Mouse (Mus musculus): ENCODE results near the gene Pan3.
A peak's percentile ranks its signal among the peaks of the same experiment; 100 is the strongest.

Pan3 gene

GRCm38 (mm10) chr5:147484142-147484541, 54.2 kb downstream of the Pan3 start:
- DNase-seq (ENCODE audit: low spot score in 2 of 2): no peak

GRCm38 (mm10) chr5:147489226-147489625, 59.3 kb downstream of the Pan3 start:
- no peak for DNase-seq (ENCODE audit: low spot score in 2 of 2)

GRCm38 (mm10) chr5:147490907-147491306, 60.9 kb downstream of the Pan3 start:
- no peak for DNase-seq (ENCODE audit: low spot score in 2 of 2)

GRCm38 (mm10) chr5:147492511-147492910, 62.5 kb downstream of the Pan3 start:
- DNase-seq (ENCODE audit: low spot score in 2 of 2): no peak

GRCm38 (mm10) chr5:147493205-147493604, 63.2 kb downstream of the Pan3 start:
- no peak for DNase-seq (ENCODE audit: low spot score in 2 of 2)

- no peak for DNase-seq (ENCODE audit: low spot score in 2 of 2)
Observed at GRCm38 (mm10) chr5:147493685-147494084, 63.7 kb downstream of the Pan3 start.

- DNase-seq (ENCODE audit: low spot score in 2 of 2): no peak
Observed at GRCm38 (mm10) chr5:147494388-147494787, 64.4 kb downstream of the Pan3 start.

- no peak for DNase-seq (ENCODE audit: low spot score in 2 of 2)
Observed at GRCm38 (mm10) chr5:147494791-147495376, 64.9 kb downstream of the Pan3 start.

GRCm38 (mm10) chr5:147495961-147496360, 66.0 kb downstream of the Pan3 start:
- DNase-seq (ENCODE audit: low spot score in 2 of 2): no peak

- DNase-seq (ENCODE audit: low spot score in 2 of 2): no peak
Observed at GRCm38 (mm10) chr5:147496921-147497320, 67.0 kb downstream of the Pan3 start.

GRCm38 (mm10) chr5:147497714-147498113, 67.8 kb downstream of the Pan3 start:
- DNase-seq (ENCODE audit: low spot score in 2 of 2): no peak

GRCm38 (mm10) chr5:147501456-147501998, 71.6 kb downstream of the Pan3 start:
- DNase-seq (ENCODE audit: low spot score in 2 of 2): no peak

GRCm38 (mm10) chr5:147502921-147503320, 73.0 kb downstream of the Pan3 start:
- no peak for DNase-seq (ENCODE audit: low spot score in 2 of 2)

GRCm38 (mm10) chr5:147511350-147511749, 81.4 kb downstream of the Pan3 start:
- no peak for DNase-seq (ENCODE audit: low spot score in 2 of 2)

- DNase-seq (ENCODE audit: low spot score in 2 of 2): no peak
Observed at GRCm38 (mm10) chr5:147527006-147527405, 97.0 kb downstream of the Pan3 start.

GRCm38 (mm10) chr5:147527788-147528187, 97.8 kb downstream of the Pan3 start:
- DNase-seq (ENCODE audit: low spot score in 2 of 2): no peak

GRCm38 (mm10) chr5:147532031-147532430, 102.1 kb downstream of the Pan3 start:
- no peak for DNase-seq (ENCODE audit: low spot score in 2 of 2)

- no peak for DNase-seq (ENCODE audit: low spot score in 2 of 2)
Observed at GRCm38 (mm10) chr5:147539409-147539808, 109.4 kb downstream of the Pan3 start.

GRCm38 (mm10) chr5:147539815-147540214, 109.9 kb downstream of the Pan3 start:
- no peak for DNase-seq (ENCODE audit: low spot score in 2 of 2)

- DNase-seq (ENCODE audit: low spot score in 2 of 2): no peak
Observed at GRCm38 (mm10) chr5:147542291-147542690, 112.3 kb downstream of the Pan3 start.

GRCm38 (mm10) chr5:147545731-147546241, 115.8 kb downstream of the Pan3 start:
- DNase-seq (ENCODE audit: low spot score in 2 of 2): peak in 1 of 2 experiments; percentile 12

GRCm38 (mm10) chr5:147549016-147549755, 119.2 kb downstream of the Pan3 start:
- no peak for DNase-seq (ENCODE audit: low spot score in 2 of 2)

All from cerebellum, postnatal 4 days (tissue).